Mouse (Mus musculus) kidney, adult 2 months (tissue): ENCODE data around the gene Gm28539.

Experiments
- CTCF ChIP-seq: fragments of 200-500 bp; conservative IDR thresholded peaks from 2 replicates; pipeline ENCODE4 v1.5.1; 2011; ENCODE audit warnings: low read depth, mild to moderate bottlenecking, control low read depth, low read length, moderate library complexity, mixed read lengths; ENCODE audit not compliant: insufficient read depth, insufficient read length
- POLR2A ChIP-seq: fragments of 200-500 bp; IDR thresholded peaks from one replicate; pipeline ENCODE4 v1.6.1; 2011; ENCODE audit warnings: low read depth, low read length, control low read depth

- TF ChIP-seq CTCF, result no peak
- no peak for TF ChIP-seq POLR2A
Measured at GRCm38 (mm10) chr16:18916064-18916463, 79.7 kb downstream of the Gm28539 start.
